Mouse (Mus musculus): ENCODE measurements around the gene Spg21. TPM values are rescaled to one million over a fixed set of nuclear protein-coding genes. Genes with fewer than 3 reads are reported as not detected.
A peak's percentile ranks its signal among the peaks of the same experiment; 100 is the strongest.

Gene Spg21
- total RNA-seq, 1 experiment from 2014 or later = 46.1 TPM

DNA sequence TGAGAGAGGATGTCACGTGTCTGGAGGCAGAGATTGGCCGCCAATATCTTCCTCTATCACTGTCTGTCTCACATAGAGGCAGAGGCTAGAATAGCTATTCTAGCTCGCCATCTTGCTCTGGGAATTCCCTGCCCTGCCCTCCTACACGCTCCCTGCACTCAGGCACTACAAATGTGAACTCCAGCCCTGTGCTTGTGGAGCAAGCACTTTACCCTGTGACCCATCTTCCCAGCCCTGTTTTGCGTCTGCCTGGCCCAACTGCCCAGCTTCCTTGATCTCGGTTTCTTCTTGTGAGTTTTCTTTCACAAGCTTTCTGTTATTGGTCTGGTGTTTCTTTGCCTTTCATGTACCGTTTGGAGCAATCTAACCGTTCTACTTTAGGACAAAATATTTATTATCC lies 18.4 kb downstream of the Spg21 start:
- no peak for DNase-seq

DNA sequence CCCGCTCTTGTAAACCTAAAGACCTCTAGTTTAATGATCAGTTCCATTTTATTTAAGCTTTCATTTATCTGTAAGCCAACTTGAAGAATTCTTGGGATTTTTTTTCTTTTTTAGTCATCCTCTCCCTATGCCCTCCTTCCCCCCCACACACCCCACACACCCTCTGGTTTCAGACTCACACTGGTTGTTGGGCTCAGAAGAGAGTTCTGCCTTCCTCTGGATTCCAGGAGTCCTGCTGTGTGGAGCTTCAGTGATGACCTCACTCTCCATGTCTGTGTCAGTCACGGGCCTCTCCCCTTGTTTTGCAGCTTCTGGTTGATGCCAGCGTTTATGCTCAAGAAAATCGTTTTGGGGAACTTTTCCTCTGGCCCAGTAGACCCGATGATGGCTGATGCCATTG lies 19.3 kb downstream of the Spg21 start:
- no peak for DNase-seq

DNA sequence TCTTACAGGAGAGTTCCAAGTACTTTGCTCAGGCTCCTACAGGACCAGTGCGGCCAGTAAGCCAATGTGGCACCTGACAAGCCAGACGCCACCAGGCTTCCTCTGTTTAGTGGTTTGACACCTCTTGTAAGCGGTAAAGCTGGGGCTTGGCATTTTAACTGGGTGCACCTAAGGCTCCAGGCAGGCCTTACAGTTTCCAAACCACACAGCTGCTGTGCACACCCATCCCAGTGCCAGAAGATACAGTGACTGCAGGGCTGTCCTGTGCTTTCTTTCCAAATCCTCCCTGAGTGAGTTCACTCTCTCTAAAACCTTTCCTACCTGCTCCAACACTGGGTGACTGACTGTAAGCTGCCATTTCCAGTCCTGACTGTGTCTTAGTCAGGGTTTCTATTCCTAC lies 30.7 kb downstream of the Spg21 start:
- DNase-seq = no peak

DNA sequence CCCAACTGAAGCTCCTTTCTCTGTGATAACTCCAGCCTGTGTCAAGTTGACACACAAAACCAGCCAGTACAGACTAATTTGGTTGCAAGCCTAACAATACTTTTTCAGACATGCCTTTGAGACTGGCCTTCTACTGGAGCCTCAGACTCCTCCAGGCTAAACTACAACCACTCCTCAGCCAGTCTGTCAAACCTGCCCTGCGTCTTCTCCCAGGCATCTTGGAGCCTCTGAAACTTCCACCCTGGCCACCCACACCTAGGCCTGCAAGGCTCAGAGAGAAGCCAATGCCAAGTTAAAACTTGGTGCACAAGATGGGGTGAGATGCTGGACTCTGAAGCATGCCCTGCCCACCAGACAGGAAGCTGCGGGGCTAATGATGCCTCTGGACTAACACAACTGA lies 31.6 kb downstream of the Spg21 start:
- DNase-seq = no peak

DNA sequence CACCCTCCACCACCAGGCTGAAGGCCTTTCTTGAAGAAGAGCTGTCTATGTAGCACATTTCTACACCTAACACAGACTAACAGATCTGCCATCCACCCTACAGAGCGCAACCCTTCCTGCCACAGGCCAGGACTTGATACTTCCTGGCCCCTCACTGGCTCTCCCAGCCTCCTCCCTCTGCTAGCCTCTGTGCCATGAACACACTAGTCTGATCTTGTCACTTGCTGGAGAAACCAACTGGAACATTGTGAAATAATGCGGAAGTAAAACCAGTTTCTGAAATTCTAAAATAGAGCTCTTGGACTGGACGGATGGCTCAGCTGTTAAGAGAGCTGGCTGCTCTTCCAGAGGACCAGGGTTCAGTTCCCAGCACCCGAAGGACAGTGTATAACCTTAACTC lies 32.1 kb downstream of the Spg21 start:
- DNase-seq = no peak

DNA sequence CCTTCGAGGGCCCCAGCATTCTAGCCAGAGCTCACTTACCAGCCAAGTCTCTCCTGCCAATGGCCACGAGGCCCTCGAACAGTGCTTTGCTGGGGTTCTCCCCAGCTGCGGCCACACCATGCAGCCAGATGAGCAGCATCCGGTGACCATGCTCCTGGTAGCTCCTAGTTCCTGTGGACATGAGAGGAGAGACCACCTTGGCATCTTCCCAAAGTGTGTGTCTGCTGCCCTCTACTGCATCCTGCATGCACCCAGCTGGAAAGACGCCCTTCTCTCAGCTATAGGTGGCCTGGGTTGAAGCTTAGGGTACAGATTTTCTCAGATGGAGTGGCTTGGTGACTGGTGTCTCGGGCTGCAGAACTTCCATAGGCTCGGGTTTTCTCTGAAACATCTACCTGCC lies 41.4 kb downstream of the Spg21 start:
- DNase-seq = peak; percentile 27

DNA sequence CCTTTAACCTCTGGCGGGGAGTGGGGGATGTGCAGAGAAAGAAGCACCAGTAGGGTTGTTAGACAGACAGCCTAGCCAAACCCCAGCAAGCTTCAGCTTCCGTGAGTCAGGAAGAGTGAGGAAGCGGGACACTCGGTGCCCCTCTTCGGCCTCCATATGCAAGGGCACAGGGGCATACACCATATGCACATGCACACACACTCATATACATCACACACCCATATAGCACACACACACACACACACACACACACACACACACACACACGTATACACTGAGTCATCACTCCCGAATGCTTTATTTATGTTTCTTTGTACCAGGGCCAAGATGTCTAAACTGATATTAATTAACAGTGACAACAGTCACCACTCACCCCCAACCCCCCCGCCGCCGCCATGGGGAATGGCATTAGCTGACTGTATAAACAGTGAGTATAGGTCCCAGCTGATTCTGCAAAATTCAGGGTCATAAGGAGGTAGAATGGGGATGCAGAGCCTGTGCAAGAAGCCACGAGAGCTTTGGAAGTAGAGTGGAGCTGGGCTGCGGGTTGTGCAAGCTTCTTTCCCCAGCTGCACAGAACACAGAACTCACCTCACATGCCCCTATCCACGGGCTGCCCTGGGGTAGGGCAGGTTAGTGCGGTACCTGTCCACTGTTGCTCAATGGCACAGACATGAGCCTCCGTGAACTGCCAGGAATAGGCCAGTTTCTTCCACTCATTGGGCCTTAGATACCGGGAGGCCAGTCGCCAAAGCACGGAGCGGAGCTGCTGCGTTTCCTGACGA lies 42.2 kb downstream of the Spg21 start:
- peak; percentile 35 for DNase-seq

DNA sequence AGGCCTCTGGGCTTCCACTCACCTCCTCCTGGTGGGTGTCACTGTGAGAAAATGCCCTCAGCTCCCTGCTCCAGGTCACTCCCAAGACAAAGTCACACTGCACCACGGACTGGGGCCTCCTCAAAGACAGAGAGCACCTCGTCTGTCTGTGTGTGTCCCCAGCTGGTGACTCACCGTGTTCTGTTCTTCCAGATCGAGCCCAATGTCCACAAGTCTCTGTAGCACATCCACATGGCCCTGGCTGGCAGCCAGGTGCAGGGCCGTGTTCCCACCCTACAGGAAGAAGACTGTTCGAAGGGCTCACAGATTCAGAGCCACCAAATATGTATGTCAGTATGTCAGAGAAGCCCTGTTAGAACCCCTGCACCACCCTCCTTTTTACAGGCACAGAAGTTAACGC lies 47.7 kb downstream of the Spg21 start:
- no peak for DNase-seq

DNA sequence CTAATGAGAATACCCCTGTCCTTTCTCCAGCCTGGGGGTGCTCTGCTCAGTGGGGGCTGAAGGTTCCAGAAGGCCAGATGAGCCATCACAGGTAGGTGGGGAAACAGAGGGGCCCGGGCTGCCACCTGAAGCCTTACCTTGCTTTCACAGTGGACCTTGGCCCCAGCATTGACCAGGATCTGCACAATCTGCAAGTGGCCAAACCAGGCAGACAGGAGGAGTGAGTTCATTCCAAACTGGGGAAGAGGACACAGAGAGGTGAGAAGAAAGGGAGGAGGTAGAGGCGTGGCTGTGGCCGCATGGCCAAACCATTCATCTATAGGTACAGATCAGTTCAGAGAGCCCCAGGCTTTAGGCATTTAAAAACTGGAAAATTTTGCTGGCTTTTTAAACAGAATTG lies 51.8 kb downstream of the Spg21 start:
- DNase-seq = no peak

DNA sequence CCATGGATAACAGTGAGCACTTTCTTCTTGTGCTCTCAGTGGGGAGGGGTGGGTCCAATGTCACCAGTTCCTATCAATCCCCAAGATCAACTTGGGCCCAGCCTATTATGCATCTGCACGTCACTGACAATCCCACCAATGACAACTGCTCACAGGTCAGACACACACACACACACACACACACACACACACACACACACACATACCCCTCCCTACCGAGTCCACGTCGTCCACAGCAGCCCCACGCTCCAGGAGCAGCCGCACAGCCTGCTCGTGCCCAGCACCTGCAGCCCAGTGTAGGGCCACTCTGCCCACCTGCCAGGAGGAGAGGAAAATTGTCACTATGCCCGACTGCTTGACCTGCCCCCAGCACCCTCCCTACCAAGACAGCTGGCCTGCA lies 53.7 kb downstream of the Spg21 start:
- no peak for DNase-seq

DNA sequence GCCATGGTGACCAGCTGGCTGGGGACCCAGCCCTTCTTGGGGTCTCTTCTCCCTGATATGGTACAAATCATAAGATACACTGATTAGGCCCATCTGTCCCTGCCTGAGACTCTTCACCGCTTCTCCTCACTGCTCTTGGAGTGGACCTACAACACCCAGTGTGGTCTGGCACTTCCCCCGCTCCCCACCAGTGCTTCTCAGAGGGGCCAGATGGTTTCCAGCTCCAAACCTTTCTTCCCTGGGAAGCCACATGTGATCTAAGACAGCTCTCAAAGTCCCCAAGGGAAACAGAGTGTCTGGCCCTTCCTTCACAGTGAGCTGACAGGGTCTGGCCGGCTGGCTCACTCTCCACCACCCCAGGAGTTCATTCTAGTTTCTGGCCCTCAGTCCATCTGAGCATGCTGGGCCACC lies 54.1 kb downstream of the Spg21 start:
- no peak for DNase-seq

DNA sequence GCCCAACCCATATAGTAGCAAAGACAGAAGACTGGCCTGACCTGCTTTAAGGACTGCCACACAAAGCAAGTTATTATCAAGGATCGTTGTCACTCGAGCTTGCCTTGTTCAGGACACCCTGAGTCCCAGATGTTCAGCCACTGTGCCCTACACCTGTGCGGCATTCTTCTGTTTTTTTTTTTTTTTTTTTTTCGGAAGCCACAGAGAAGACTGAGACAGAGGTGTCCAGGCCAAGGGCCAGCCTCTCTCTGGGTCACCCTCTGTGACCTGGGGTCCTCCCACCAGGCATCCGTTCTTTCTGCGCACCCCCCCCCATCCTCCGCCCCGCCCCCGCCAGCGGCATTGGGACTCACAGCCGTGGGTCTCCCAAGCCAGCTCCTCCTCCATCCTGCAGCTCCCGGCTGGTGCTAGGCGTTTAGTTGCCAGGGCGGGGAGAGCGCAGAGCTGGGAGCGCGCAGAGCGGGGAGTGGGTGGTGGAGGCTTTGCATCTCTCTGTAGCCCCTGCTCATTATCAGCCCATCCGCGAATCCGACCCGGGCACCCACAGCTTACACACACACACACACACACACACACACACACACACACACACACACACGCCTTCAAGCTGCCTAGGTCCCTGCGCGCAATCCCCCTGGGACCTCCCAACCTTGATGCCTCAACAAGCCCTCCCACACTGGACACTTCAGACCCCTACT lies 59.2 kb downstream of the Spg21 start, which contains the start of gene Ankdd1a:
Ankdd1a (minus strand) TSS at position 387 of the 698 bp plus-strand sequence.
- peak; percentile 42 for DNase-seq

DNA sequence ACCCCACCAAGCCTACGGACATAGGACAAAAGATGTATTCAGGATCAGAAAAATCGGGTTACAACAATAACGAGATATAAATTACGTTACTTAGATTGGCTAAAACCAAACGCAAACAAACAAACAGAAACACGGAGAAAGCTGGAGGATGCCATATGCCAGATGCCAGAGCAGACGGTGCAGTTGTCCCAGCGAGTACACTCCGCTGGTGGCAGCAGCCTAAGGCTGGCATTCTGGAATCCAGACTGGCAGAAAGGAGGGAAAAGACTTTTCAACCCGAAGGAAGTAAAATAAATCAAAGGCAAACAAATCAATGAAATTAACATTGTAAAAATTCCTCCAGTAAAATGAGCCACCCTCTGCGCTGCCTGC lies 59.7 kb downstream of the Spg21 start:
- no peak for DNase-seq

DNA sequence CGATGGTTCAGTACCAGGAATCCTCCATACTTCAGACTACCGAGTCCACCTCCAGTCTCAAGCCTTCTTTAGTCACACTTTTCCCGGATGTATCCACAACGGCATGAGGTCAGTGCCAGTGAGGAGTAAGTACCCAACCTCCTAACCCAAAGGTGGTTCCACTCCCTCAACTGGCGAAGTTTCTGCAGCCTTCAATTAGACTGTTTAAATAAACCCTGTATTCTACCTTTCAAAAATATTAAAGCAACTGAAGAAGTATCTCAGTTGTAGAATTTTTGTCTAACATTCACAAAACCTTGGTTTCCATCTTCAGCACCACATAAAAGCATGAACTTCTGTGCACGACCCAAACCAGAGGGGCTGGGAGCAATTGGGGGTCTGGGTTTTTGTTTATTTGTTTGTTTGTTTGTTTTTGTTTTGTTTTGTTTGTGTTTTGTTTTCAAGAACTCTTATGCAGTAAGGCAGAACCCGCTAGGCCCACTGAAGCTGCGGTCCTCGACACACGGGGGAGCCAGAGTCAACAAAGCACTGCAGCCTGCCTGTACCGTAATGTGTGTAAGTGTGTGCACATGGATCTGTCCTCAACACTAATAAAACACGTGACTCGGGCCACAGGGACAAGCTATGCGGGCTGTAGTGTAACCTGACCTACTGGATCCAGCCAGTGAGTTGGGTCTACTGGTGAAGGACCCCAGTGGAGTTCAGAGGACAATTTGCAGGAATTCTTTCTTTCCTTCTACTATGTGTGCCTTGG lies 63.0 kb downstream of the Spg21 start:
- DNase-seq = peak; percentile 90

DNA sequence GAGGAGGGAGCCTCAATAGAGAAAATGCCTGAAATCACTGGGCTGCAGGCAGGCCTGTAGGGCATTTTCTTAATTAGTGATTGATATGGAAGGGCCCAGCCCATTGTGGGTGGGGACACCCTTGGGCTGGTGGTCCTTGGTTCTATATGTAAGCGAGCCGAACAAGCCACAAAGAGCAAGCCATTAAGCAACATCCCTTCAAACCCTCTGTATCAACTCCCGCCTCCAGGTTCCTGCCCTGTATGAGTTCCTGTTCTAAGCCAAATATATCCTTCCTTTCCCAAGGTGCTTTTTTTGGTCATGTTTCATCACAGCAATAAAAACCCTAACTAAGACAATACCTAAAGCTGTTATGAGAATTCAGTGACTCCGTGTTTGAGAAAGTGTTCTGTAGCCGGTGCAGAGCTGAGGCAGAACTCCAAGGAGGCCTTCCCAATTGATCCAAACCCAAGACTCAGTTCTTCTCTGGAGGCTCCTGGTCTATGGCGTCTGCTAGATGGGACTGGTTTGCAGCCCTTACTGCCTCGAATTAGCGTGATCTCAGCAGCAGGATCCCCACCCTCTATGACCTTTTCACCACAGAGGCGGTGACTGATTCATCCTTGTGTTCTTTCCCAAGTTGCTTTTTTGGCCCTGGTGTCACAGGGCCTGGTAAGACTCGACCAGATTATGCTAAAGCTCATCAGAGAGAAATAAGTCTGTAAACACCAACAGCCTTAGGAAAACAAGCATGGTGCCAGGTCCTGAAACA lies 64.9 kb downstream of the Spg21 start:
- no peak for DNase-seq

DNA sequence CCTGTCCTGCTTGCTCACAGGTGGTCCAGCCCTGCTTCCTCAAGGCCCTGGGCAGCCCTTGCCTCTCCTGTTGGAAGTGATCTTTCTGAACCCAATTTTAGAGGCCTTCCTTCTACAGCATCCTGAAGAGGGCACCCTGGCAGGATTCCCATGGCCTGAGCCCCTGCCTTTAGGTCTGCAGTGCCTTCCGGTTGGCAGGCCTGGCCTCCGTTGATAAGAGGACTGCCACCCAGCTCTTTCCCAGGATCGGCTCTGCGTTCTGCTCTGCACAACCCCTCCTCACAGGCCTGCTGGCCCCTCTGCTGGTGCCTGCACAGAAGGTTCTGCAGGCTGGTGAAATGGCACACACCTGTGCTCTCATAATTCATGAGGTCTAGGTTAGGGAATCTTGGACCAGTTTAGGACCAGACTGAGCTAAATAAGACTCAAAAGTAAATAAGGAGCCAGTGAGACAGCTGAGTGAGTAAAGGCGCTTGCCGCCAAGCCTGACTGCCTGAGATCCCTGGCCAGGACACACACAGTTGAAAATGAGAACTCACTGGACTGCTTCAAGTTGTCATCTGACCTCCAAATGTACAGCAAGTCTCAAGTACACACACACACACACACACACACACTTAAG lies 67.8 kb downstream of the Spg21 start:
- no peak for DNase-seq

DNA sequence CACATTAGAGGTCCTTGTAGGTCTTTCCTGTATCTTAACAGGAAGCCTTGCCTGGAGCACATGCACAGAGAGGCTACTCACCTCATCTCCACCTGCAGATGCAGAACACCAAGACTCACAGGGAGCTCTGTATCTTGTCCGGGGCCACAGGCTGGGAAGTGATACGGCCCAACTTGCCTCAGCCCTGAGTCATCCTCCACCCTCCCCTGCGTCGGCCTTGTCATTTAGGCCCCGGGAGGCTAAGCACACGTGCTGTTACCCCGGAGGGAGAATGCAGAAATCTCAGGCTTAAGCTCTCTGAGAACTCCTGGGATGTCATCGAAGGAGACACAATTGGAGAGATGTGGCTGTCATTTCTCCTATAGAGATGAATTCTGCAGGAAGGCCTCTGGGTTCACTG lies 68.9 kb downstream of the Spg21 start:
- peak; percentile 84 for DNase-seq

DNA sequence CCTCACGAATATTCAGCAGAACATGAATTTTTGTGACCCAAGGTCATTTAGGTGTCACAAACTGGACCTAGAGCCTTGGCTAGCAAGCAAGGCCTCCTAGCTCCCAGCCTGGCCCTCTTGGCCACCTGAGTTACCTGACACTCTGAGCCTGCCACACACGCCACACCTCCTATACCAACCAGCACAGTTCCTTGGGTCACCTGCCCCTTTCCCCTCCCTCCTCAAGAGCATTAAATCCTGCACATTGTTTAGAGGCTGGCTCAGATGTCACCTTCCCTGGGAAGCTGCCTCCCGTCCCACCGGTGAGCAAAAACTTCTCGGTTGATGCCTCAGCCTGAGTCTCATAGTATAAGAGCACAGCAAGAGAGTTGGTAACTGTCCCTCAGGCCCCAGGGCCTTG lies 70.5 kb downstream of the Spg21 start:
- DNase-seq = no peak

DNA sequence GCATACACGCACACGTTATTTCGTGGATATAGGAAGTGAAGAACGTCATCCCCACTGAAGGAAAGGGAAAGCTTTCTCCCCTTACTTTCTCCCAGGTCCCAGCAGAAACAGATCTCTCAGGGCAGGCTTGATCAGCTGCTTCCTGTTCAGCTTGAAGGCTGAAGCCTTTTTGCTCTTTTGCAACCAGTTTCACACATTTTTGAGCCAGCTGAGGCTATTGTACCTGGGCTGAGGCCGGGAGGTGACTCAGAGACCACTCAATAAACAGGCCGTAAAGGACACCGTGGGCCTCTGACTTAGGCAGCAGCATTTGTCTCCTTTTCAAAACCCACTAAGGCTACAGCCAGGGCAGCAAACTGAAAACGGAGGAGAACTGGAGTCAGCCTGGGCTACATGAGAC lies 72.2 kb downstream of the Spg21 start:
- no peak for DNase-seq

DNA sequence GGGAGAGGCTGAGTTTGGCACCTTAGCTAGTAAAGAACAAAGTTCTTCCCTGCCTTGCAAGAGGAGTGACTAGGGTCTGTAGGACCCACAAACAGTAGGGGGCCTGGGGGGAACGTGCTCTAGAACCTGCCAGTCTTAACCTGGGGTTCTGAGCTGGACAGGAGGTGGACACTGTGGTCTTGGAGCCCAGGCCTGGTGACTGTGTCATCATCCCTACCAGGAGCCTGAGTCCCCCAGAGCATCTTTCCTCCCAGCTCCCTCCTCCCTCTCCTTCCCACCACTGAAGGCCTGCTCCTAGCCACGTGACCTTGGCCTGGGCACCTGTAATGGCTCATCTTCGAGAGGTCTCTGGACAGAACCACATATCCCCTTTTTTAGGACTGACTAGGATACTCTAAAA lies 73.4 kb downstream of the Spg21 start:
- DNase-seq = no peak

DNA sequence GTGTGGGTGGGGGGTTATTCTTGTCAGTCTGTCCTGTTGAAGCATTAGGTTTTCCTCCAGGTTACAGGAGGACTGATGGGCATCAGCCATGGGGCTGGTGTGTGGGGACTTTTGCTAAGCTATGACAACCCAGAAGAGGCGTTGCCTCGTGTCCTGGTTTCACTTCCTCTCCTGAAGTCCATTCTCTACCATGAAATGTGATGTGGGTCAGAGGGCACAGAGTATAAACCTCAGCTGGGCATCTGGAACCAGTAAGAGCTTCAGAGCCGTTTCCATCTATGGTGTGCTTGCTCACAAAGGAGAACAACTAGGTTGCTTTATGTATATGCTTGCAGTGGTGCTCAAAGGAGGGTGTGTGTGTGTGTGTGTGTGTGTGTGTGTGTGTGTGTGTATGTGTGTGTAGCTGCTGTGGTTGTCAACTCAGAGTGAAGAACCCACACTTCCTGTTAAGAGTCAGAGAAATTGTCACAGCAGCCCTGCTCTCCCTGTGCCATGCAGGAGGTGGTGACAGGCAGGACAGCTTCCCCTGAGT lies 74.5 kb downstream of the Spg21 start:
- peak; percentile 31 for DNase-seq
